Mouse (Mus musculus) neural tube, postnatal 0 days (tissue): ENCODE results near the gene Ncdn. TPM values are rescaled to one million over a fixed set of nuclear protein-coding genes. Genes with fewer than 3 reads are reported as not detected.

Experiments used
- polyA plus RNA-seq: library from polyadenylated mRNA; unstranded; fragments of >200 nt; fragmentation: Nextera tagmentation; extraction: Ambion mirVana; gene quantifications from 2 replicates; pipeline ENCODE4 v1.2.1, GENCODE M21; 2015

Ncdn gene
- polyA plus RNA-seq, result 185 and 198 TPM in 2 replicates

DNA sequence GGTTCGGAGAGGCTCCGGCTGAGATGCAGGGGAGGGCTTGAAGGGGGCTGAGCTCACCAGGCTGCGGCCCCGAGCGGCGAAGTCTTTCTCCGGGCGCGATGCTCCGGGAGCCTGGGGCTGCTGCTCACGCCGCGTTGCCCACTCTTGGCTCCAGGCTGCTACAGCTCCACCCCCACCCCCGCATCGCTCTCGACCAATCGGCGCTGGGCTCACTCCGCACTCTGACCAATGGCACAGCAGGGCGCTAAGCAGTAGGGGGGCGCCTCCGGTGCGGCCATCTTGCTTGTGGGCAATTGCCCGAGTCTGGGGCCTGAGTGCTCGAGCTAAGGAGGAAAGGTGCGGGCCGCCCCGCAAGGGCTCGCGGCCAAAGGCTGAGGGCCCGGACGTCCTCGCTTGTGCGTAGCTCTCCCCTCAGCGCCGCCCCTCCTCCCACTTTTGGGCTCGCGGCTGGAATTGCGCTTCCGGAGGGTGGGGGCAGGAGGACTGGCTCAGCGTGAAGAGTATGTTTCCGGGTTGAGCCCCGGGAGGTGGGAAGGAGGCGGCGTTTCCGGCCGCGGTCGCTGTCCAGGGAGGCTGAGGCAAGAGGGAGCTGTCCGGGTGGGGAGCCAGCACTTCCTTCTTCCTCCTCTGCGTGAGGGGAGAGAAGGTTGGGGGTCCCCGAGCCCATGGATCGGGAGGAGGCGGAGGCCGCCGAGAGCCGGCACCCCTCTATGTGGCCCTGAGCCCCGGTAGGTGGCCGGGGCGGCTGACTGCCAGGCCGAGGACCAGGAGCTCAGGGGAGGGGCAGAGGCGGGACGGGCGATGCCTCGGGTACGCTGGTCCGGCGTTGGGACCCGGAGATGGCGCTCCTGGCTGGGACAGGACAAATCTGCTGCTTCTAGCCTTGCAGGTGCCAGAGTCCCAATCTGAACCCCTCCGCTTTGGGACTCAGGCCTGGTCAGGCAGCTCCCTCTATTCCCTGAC is at the start of gene Ncdn, which contains the start of gene AU040320:
Ncdn (minus strand) TSS at position 171 of the 963 bp plus-strand sequence.
AU040320 (plus strand) TSS at position 277 of the 963 bp plus-strand sequence.

DNA sequence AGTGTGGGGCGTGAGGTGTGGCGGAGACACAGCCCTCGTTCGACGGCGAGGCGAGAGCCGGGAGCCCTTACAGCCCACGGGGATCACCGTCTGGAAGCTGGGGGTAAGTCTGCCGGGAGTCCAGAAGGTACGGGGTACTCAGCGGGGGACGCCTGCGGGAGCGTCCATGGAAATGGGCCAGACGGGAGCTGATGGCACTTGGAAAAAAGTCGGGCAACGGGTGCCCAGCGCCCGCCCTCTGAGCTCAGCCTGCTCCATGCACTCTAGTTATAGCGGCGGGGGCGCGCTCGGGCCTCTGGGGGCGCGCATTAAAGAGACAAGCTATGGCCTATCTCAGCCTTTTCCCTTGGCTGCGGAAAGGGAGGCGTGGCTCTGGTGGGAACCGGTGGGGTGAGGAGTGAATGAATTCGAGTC is 17.2 kb downstream of the Ncdn start, which contains the start of gene Tfap2e:
Tfap2e (minus strand) TSS at position 240 of the 414 bp plus-strand sequence.

Other genes with a start within 250 kb of the Ncdn start
- 3.3 and 4.0 TPM in 2 replicates for gene Ago4, start 220.0 kb downstream of the Ncdn start, polyA plus RNA-seq
- 2.6 and 3.2 TPM in 2 replicates for gene Clspn, start 196.5 kb downstream of the Ncdn start, polyA plus RNA-seq
- gene 5730409E04Rik, start 143.6 kb downstream of the Ncdn start, polyA plus RNA-seq, result 31.6 and 38.1 TPM in 2 replicates
- 446 and 459 TPM in 2 replicates for gene Psmb2, start 75.8 kb downstream of the Ncdn start, polyA plus RNA-seq
- not detected in 2 replicates for gene Tfap2e, start 17.2 kb downstream of the Ncdn start, polyA plus RNA-seq
- gene AU040320, start 106 bp upstream of the Ncdn start, polyA plus RNA-seq, result 30.9 and 32.5 TPM in 2 replicates
- gene Zmym4, start 214.7 kb upstream of the Ncdn start, polyA plus RNA-seq, result 22.3 and 23.3 TPM in 2 replicates